Mouse (Mus musculus): ENCODE data around the gene Gm10197. TPM values are rescaled to one million over a fixed set of nuclear protein-coding genes. Genes with fewer than 3 reads are reported as not detected.
"Not testable (repeated sequence)": the region's sequence is repeated elsewhere in the genome, so short reads cannot be mapped to it uniquely, and the experiment has no call there.

Gene Gm10197
- not detected for total RNA-seq (2021)

GRCm38 (mm10) chr19:53371666-53372065, at the start of gene Gm10197:
Gm10197 (minus strand) TSS chr19:53371766.
- DNase-seq = no peak

GRCm38 (mm10) chr19:53420924-53421582, 49.5 kb upstream of the Gm10197 start:
- DNase-seq = peak; percentile 43 to 50

GRCm38 (mm10) chr19:53419834-53420233, 48.3 kb upstream of the Gm10197 start:
- no peak for DNase-seq

- DNase-seq = no peak
Observed at GRCm38 (mm10) chr19:53415198-53415597, 43.6 kb upstream of the Gm10197 start.

GRCm38 (mm10) chr19:53414650-53415049, 43.1 kb upstream of the Gm10197 start:
- no peak for DNase-seq

- DNase-seq = no peak
Observed at GRCm38 (mm10) chr19:53413617-53414380, 42.2 kb upstream of the Gm10197 start.

GRCm38 (mm10) chr19:53412149-53412848, 40.7 kb upstream of the Gm10197 start:
- no peak for DNase-seq

GRCm38 (mm10) chr19:53409663-53410307, 38.2 kb upstream of the Gm10197 start:
- no peak for DNase-seq

GRCm38 (mm10) chr19:53408398-53408797, 36.8 kb upstream of the Gm10197 start:
- DNase-seq = no peak

GRCm38 (mm10) chr19:53407350-53407749, 35.8 kb upstream of the Gm10197 start:
- DNase-seq = no peak

- no peak for DNase-seq
Observed at GRCm38 (mm10) chr19:53405810-53406209, 34.2 kb upstream of the Gm10197 start.

GRCm38 (mm10) chr19:53404837-53405356, 33.3 kb upstream of the Gm10197 start:
- no peak for DNase-seq

GRCm38 (mm10) chr19:53404219-53404836, 32.8 kb upstream of the Gm10197 start:
- DNase-seq = no peak

- DNase-seq = no peak
Observed at GRCm38 (mm10) chr19:53402741-53403432, 31.3 kb upstream of the Gm10197 start.

- no peak for DNase-seq
Observed at GRCm38 (mm10) chr19:53400332-53401110, 29.0 kb upstream of the Gm10197 start.

GRCm38 (mm10) chr19:53399213-53399612, 27.6 kb upstream of the Gm10197 start:
- DNase-seq = no peak

GRCm38 (mm10) chr19:53397451-53398233, 26.1 kb upstream of the Gm10197 start:
- no peak for DNase-seq

GRCm38 (mm10) chr19:53395805-53396204, 24.2 kb upstream of the Gm10197 start:
- not testable (repeated sequence) for DNase-seq

- not testable (repeated sequence) for DNase-seq
Observed at GRCm38 (mm10) chr19:53394956-53395355, 23.4 kb upstream of the Gm10197 start.

- no peak for DNase-seq
Observed at GRCm38 (mm10) chr19:53394552-53394951, 23.0 kb upstream of the Gm10197 start.

Measured in layer of hippocampus, postnatal 36 days (tissue).